Mouse (Mus musculus): ENCODE results near the gene Gm5751. TPM values are rescaled to one million over a fixed set of nuclear protein-coding genes. Genes with fewer than 3 reads are reported as not detected.

The Gm5751 gene
- polyA plus RNA-seq, 1 experiment from 2014 or later = not detected

- Histone ChIP-seq H3K4me2 (replicated peaks; ENCODE audit: low read depth) (peak within 1 kb of the TSS; percentile 76), H3K4me3 (ENCODE audit: low read depth, low read length) (peak within 1 kb of the TSS; percentile 51), H3K27ac (ENCODE audit: low read depth, low read length) (peak within 1 kb of the TSS; percentile 64), H3K36me3 (ENCODE audit: control insufficient read depth, insufficient read depth) (no peaks in the 10 kb centered on the region), H3K4me1 (replicated peaks; ENCODE audit: control insufficient read depth, insufficient read depth, low read length) (no peaks in the 10 kb centered on the region), H3K9ac (ENCODE audit: low read depth, low read length) (peak within 1 kb of the TSS; percentile 54), H3K27me3 (replicated peaks; ENCODE audit: control insufficient read depth, insufficient read depth, low read length) (no peaks in the 10 kb centered on the region), H3K9me3 (ENCODE audit: control insufficient read depth) (no peaks in the 10 kb centered on the region)
- no peak for TF ChIP-seq CTCF (IDR thresholded peaks at IDR 0.05; ENCODE audit: low read depth)
- ATAC-seq = peak; percentile 94
- WGBS = 14% methylated on average over 47 of the region's 95 CpGs
Observed at GRCm38 (mm10) chrX:8892343-8893155, 18.5 kb downstream of the Gm5751 start, which contains the start of gene B630019K06Rik. Gene B630019K06Rik (plus strand): TSS chrX:8892382.

GRCm38 (mm10) chrX:8893182-8893651 is 19.2 kb downstream of the Gm5751 start:
- H3K4me2 ChIP-seq (replicated peaks; ENCODE audit: low read depth) = peak overlapping the region; percentile 76
- H3K4me3 ChIP-seq (ENCODE audit: low read depth, low read length) = peak overlapping the region; percentile 51
- no peak for TF ChIP-seq CTCF (IDR thresholded peaks at IDR 0.05; ENCODE audit: low read depth)
- no peaks in the 10 kb centered on the region for H3K9me3 ChIP-seq (ENCODE audit: control insufficient read depth)
- ATAC-seq = peak; percentile 58
- H3K9ac ChIP-seq (ENCODE audit: low read depth, low read length) = peak overlapping the region; percentile 54
- H3K27me3 ChIP-seq (replicated peaks; ENCODE audit: control insufficient read depth, insufficient read depth, low read length) = no peaks in the 10 kb centered on the region
- no peaks in the 10 kb centered on the region for H3K36me3 ChIP-seq (ENCODE audit: control insufficient read depth, insufficient read depth)
- H3K27ac ChIP-seq (ENCODE audit: low read depth, low read length) = peak overlapping the region; percentile 64
- WGBS = 16% methylated on average over 20 of the region's 42 CpGs
- H3K4me1 ChIP-seq (replicated peaks; ENCODE audit: control insufficient read depth, insufficient read depth, low read length) = no peaks in the 10 kb centered on the region

- no peaks in the 10 kb centered on the region for H3K27me3 ChIP-seq (replicated peaks; ENCODE audit: control insufficient read depth, insufficient read depth, low read length)
- no peaks in the 10 kb centered on the region for H3K4me1 ChIP-seq (replicated peaks; ENCODE audit: control insufficient read depth, insufficient read depth, low read length)
- ATAC-seq = no peak
- no peak overlapping the region for H3K9ac ChIP-seq (ENCODE audit: low read depth, low read length)
- H3K36me3 ChIP-seq (ENCODE audit: control insufficient read depth, insufficient read depth) = no peaks in the 10 kb centered on the region
- no peak for TF ChIP-seq CTCF (IDR thresholded peaks at IDR 0.05; ENCODE audit: low read depth)
- no peak overlapping the region for H3K4me3 ChIP-seq (ENCODE audit: low read depth, low read length)
- no peak overlapping the region for H3K27ac ChIP-seq (ENCODE audit: low read depth, low read length)
- WGBS = 69% methylated on average over 4 of the region's 4 CpGs
- no peak overlapping the region for H3K4me2 ChIP-seq (replicated peaks; ENCODE audit: low read depth)
- H3K9me3 ChIP-seq (ENCODE audit: control insufficient read depth) = no peaks in the 10 kb centered on the region
Observed at GRCm38 (mm10) chrX:8900823-8901222, 26.8 kb downstream of the Gm5751 start.

GRCm38 (mm10) chrX:8901906-8902472 is 27.9 kb downstream of the Gm5751 start:
- no peaks in the 10 kb centered on the region for H3K27me3 ChIP-seq (replicated peaks; ENCODE audit: control insufficient read depth, insufficient read depth, low read length)
- no peaks in the 10 kb centered on the region for H3K4me1 ChIP-seq (replicated peaks; ENCODE audit: control insufficient read depth, insufficient read depth, low read length)
- TF ChIP-seq CTCF (IDR thresholded peaks at IDR 0.05; ENCODE audit: low read depth) = no peak
- no peak overlapping the region for H3K4me3 ChIP-seq (ENCODE audit: low read depth, low read length)
- no peak for ATAC-seq
- WGBS = 39% methylated on average over 7 of the region's 7 CpGs
- no peak overlapping the region for H3K9ac ChIP-seq (ENCODE audit: low read depth, low read length)
- H3K27ac ChIP-seq (ENCODE audit: low read depth, low read length) = no peak overlapping the region
- H3K4me2 ChIP-seq (replicated peaks; ENCODE audit: low read depth) = no peak overlapping the region
- H3K36me3 ChIP-seq (ENCODE audit: control insufficient read depth, insufficient read depth) = no peaks in the 10 kb centered on the region
- H3K9me3 ChIP-seq (ENCODE audit: control insufficient read depth) = no peaks in the 10 kb centered on the region

GRCm38 (mm10) chrX:8921080-8921479 is 47.0 kb downstream of the Gm5751 start:
- WGBS = 72% methylated on average over 4 of the region's 4 CpGs
- no peak overlapping the region for H3K9ac ChIP-seq (ENCODE audit: low read depth, low read length)
- no peak for TF ChIP-seq CTCF (IDR thresholded peaks at IDR 0.05; ENCODE audit: low read depth)
- no peak for ATAC-seq
- H3K4me3 ChIP-seq (ENCODE audit: low read depth, low read length) = no peak overlapping the region
- no peaks in the 10 kb centered on the region for H3K36me3 ChIP-seq (ENCODE audit: control insufficient read depth, insufficient read depth)
- no peak overlapping the region for H3K4me2 ChIP-seq (replicated peaks; ENCODE audit: low read depth)
- H3K27ac ChIP-seq (ENCODE audit: low read depth, low read length) = no peak overlapping the region
- H3K27me3 ChIP-seq (replicated peaks; ENCODE audit: control insufficient read depth, insufficient read depth, low read length) = no peaks in the 10 kb centered on the region
- H3K9me3 ChIP-seq (ENCODE audit: control insufficient read depth) = no peaks in the 10 kb centered on the region
- no peaks in the 10 kb centered on the region for H3K4me1 ChIP-seq (replicated peaks; ENCODE audit: control insufficient read depth, insufficient read depth, low read length)

GRCm38 (mm10) chrX:8921813-8922607 is 48.0 kb downstream of the Gm5751 start:
- Histone ChIP-seq H3K9me3 (ENCODE audit: control insufficient read depth) (no peaks in the 10 kb centered on the region), H3K36me3 (ENCODE audit: control insufficient read depth, insufficient read depth) (no peaks in the 10 kb centered on the region), H3K4me2 (replicated peaks; ENCODE audit: low read depth) (no peak overlapping the region), H3K27me3 (replicated peaks; ENCODE audit: control insufficient read depth, insufficient read depth, low read length) (no peaks in the 10 kb centered on the region), H3K27ac (ENCODE audit: low read depth, low read length) (no peak overlapping the region), H3K4me3 (ENCODE audit: low read depth, low read length) (no peak overlapping the region), H3K4me1 (replicated peaks; ENCODE audit: control insufficient read depth, insufficient read depth, low read length) (no peaks in the 10 kb centered on the region), H3K9ac (ENCODE audit: low read depth, low read length) (no peak overlapping the region)
- WGBS = 41% methylated on average over 9 of the region's 9 CpGs
- peak; percentile 58 for TF ChIP-seq CTCF (IDR thresholded peaks at IDR 0.05; ENCODE audit: low read depth)
- no peak for ATAC-seq
